Mouse (Mus musculus): Measurements from ENCODE around the gene Vgll4. TPM values are rescaled to one million over a fixed set of nuclear protein-coding genes. Genes with fewer than 3 reads are reported as not detected.

Vgll4 gene
- total RNA-seq, 1 experiment: 25.5 TPM

GRCm38 (mm10) chr6:114953601-114954000 is 16.2 kb downstream of the Vgll4 start:
- TF ChIP-seq ZC3H11A (IDR thresholded peaks at IDR 0.05; ENCODE audit: borderline replicate concordance, low read depth, low read length) (no peak), MAFK (IDR thresholded peaks at IDR 0.05; ENCODE audit: insufficient read depth, low read depth, low read length) (no peak), ZNF384 (IDR thresholded peaks at IDR 0.05; ENCODE audit: low read depth, low read length) (no peak), HCFC1 (IDR thresholded peaks at IDR 0.05; ENCODE audit: borderline replicate concordance, insufficient read depth, low read length) (no peak), CHD2 (IDR thresholded peaks at IDR 0.05; ENCODE audit: low read depth, low read length) (no peak)
- DNase-seq (ENCODE audit: low read depth, low spot score): no peak

GRCm38 (mm10) chr6:114952356-114952755 is 17.4 kb downstream of the Vgll4 start:
- Histone ChIP-seq H3K4me3 (ENCODE audit: insufficient read depth in 1 of 2, low read depth in 1 of 2, low read length in 2 of 2, poor library complexity in 1 of 2, severe bottlenecking in 1 of 2) (no peak overlapping the region), H3K27ac (ENCODE audit: insufficient read depth, low read depth, low read length, poor library complexity, severe bottlenecking) (no peak overlapping the region), H3K9me3 (ENCODE audit: control insufficient read depth, insufficient read depth, low read depth, low read length) (no peaks in the 10 kb centered on the region), H3K4me1 (ENCODE audit: control insufficient read depth in 2 of 2, insufficient read depth in 2 of 2, low read length in 2 of 2, poor library complexity in 1 of 2) (peaks cover 2% of the 10 kb centered on the region in 2 experiments; a peak in 1 of 4 replicates), H3K9ac (ENCODE audit: insufficient read depth, low read depth, low read length, poor library complexity, severe bottlenecking) (no peak overlapping the region), H3K36me3 (ENCODE audit: control insufficient read depth, insufficient read depth, low read length, poor library complexity, severe bottlenecking) (no peaks in the 10 kb centered on the region)
- no peak for DNase-seq (ENCODE audit: low read depth, low spot score)
- in situ Hi-C loops (cut with MboI; ENCODE audit: low sequenced_read_pairs in 2 of 2, unreplicated experiment in 2 of 2): no loop called here
- TF ChIP-seq CHD2 (IDR thresholded peaks at IDR 0.05; ENCODE audit: low read depth, low read length): no peak

More at GRCm38 (mm10) chr6:114953601-114954000, 16.2 kb downstream of the Vgll4 start:
- Histone ChIP-seq H3K9me3 (ENCODE audit: control insufficient read depth, insufficient read depth, low read depth, low read length) (no peaks in the 10 kb centered on the region), H3K4me3 (ENCODE audit: insufficient read depth in 1 of 2, low read depth in 1 of 2, low read length in 2 of 2, poor library complexity in 1 of 2, severe bottlenecking in 1 of 2) (no peak overlapping the region), H3K4me1 (ENCODE audit: control insufficient read depth in 2 of 2, insufficient read depth in 2 of 2, low read length in 2 of 2, poor library complexity in 1 of 2) (peaks cover 2% of the 10 kb centered on the region in 2 experiments; a peak in 2 of 4 replicates), H3K9ac (ENCODE audit: insufficient read depth, low read depth, low read length, poor library complexity, severe bottlenecking) (no peak overlapping the region), H3K27ac (ENCODE audit: insufficient read depth, low read depth, low read length, poor library complexity, severe bottlenecking) (no peak overlapping the region), H3K36me3 (ENCODE audit: control insufficient read depth, insufficient read depth, low read length, poor library complexity, severe bottlenecking) (no peaks in the 10 kb centered on the region)
- in situ Hi-C loops (cut with MboI; ENCODE audit: low sequenced_read_pairs in 2 of 2, unreplicated experiment in 2 of 2): no loop called here

- Histone ChIP-seq H3K9me3 (ENCODE audit: control insufficient read depth, insufficient read depth, low read depth, low read length) (no peaks in the 10 kb centered on the region), H3K27ac (ENCODE audit: insufficient read depth, low read depth, low read length, poor library complexity, severe bottlenecking) (no peak overlapping the region), H3K36me3 (ENCODE audit: control insufficient read depth, insufficient read depth, low read length, poor library complexity, severe bottlenecking) (no peaks in the 10 kb centered on the region), H3K9ac (ENCODE audit: insufficient read depth, low read depth, low read length, poor library complexity, severe bottlenecking) (no peak overlapping the region), H3K4me1 (ENCODE audit: control insufficient read depth in 2 of 2, insufficient read depth in 2 of 2, low read length in 2 of 2, poor library complexity in 1 of 2) (no peaks in the 10 kb centered on the region; a peak in 1 of 4 replicates), H3K4me3 (ENCODE audit: insufficient read depth in 1 of 2, low read depth in 1 of 2, low read length in 2 of 2, poor library complexity in 1 of 2, severe bottlenecking in 1 of 2) (no peak overlapping the region)
- DNase-seq (ENCODE audit: low read depth, low spot score): no peak
- TF ChIP-seq ZNF384 (IDR thresholded peaks at IDR 0.05; ENCODE audit: low read depth, low read length) (no peak), MAFK (IDR thresholded peaks at IDR 0.05; ENCODE audit: insufficient read depth, low read depth, low read length) (no peak)
- in situ Hi-C loops (cut with MboI; ENCODE audit: low sequenced_read_pairs in 2 of 2, unreplicated experiment in 2 of 2): no loop called here
Measured at GRCm38 (mm10) chr6:114944456-114945438, 25.0 kb downstream of the Vgll4 start.

- Histone ChIP-seq H3K9ac (ENCODE audit: insufficient read depth, low read depth, low read length, poor library complexity, severe bottlenecking) (no peak overlapping the region), H3K27ac (ENCODE audit: insufficient read depth, low read depth, low read length, poor library complexity, severe bottlenecking) (no peak overlapping the region), H3K36me3 (ENCODE audit: control insufficient read depth, insufficient read depth, low read length, poor library complexity, severe bottlenecking) (no peaks in the 10 kb centered on the region), H3K4me1 (ENCODE audit: control insufficient read depth in 2 of 2, insufficient read depth in 2 of 2, low read length in 2 of 2, poor library complexity in 1 of 2) (no peaks in the 10 kb centered on the region; a peak in 1 of 4 replicates), H3K9me3 (ENCODE audit: control insufficient read depth, insufficient read depth, low read depth, low read length) (no peaks in the 10 kb centered on the region), H3K4me3 (ENCODE audit: insufficient read depth in 1 of 2, low read depth in 1 of 2, low read length in 2 of 2, poor library complexity in 1 of 2, severe bottlenecking in 1 of 2) (no peak overlapping the region)
- in situ Hi-C loops (cut with MboI; ENCODE audit: low sequenced_read_pairs in 2 of 2, unreplicated experiment in 2 of 2): no loop called here
- DNase-seq (ENCODE audit: low read depth, low spot score): no peak
- TF ChIP-seq HCFC1 (IDR thresholded peaks at IDR 0.05; ENCODE audit: borderline replicate concordance, insufficient read depth, low read length) (no peak), MAFK (IDR thresholded peaks at IDR 0.05; ENCODE audit: insufficient read depth, low read depth, low read length) (no peak), ZC3H11A (IDR thresholded peaks at IDR 0.05; ENCODE audit: borderline replicate concordance, low read depth, low read length) (no peak), ZNF384 (IDR thresholded peaks at IDR 0.05; ENCODE audit: low read depth, low read length) (no peak), CHD2 (IDR thresholded peaks at IDR 0.05; ENCODE audit: low read depth, low read length) (no peak)
Measured at GRCm38 (mm10) chr6:114941201-114941849, 28.5 kb downstream of the Vgll4 start.
